Mouse (Mus musculus): ENCODE data around the gene Lhfpl5.

DNA sequence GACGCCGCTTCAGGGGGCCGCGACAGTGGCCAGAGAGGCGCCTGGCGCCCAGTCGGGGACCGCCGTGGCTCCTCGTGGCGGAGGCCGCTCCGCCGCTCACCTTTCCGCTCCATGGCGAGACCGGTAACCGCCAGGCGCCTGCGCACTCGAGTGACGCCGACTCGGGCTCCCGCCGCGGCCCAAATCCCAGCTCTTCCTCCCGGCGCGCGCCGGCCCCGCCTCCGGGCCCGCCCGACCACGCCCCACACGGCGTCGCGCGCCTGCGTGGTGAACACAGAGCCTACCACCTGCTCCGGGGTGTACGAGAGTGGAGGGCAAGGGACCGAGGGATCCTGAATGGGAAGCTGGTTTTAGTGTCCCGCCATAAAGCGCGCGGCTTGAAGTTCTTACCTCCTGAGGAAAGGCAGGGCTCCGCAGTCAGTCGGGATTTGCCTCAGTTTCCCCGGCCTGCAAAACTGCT, 46.9 kb downstream of the Lhfpl5 start, which contains the start of gene Srpk1:
- TF ChIP-seq POLR2A (IDR thresholded peaks at IDR 0.05; ENCODE audit: borderline replicate concordance, control insufficient read depth, low read depth, low read length) (peak; percentile 63; the same call in 1 of the 2 replicates), CTCF (IDR thresholded peaks at IDR 0.05; ENCODE audit: control insufficient read depth, insufficient read depth, low read length) (no peak)
